Mouse (Mus musculus) embryonic facial prominence, embryonic 14.5 days (tissue): ENCODE data around the gene Tmem117. TPM values are rescaled to one million over a fixed set of nuclear protein-coding genes. Genes with fewer than 3 reads are reported as not detected.

Experiments used
- ATAC-seq: fragments of 200-750 bp; cut with Nextera tagmentation; 2 replicates; pipeline ENCODE4 v1.8.0; 2017; ENCODE audit warnings: low read depth, moderate number of reproducible peaks, moderate TSS enrichment
- DNase-seq: peaks from one replicate; pipeline ENCODE4 v3.0.0-alpha.2; 2015; ENCODE audit warnings: low spot score
- H3K27ac ChIP-seq: fragments of 300-500 bp; sonication (generic); replicated peaks from 2 replicates; pipeline ENCODE4 v1.5.1; 2014; ENCODE audit warnings: low read depth, mild to moderate bottlenecking, low read length, moderate library complexity
- H3K27me3 ChIP-seq: fragments of 300-500 bp; sonication (generic); replicated peaks from 2 replicates; pipeline ENCODE4 v1.6.1; 2014; ENCODE audit warnings: low read length; ENCODE audit not compliant: control insufficient read depth, insufficient read depth
- H3K36me3 ChIP-seq: fragments of 300-500 bp; sonication (generic); 2 replicates; pipeline ENCODE4 v1.6.1; 2014; ENCODE audit warnings: low read length, mixed read lengths; ENCODE audit not compliant: control insufficient read depth, insufficient read depth
- H3K4me1 ChIP-seq: fragments of 300-500 bp; sonication (generic); 2 replicates; pipeline ENCODE4 v1.6.1; 2014; ENCODE audit warnings: antibody characterized with exemption, low read length; ENCODE audit not compliant: control insufficient read depth, insufficient read depth
- H3K4me2 ChIP-seq: fragments of 300-500 bp; sonication (generic); 2 replicates; pipeline ENCODE4 v1.6.1; 2014; ENCODE audit warnings: low read depth, mild to moderate bottlenecking, low read length, moderate library complexity, mixed read lengths
- H3K4me3 ChIP-seq: fragments of 300-500 bp; sonication (generic); 2 replicates; pipeline ENCODE4 v1.5.1; 2014; ENCODE audit warnings: low read depth, mild to moderate bottlenecking, low read length
- H3K9ac ChIP-seq: fragments of 300-500 bp; sonication (generic); 2 replicates; pipeline ENCODE4 v1.6.1; 2014; ENCODE audit warnings: low read depth, mild to moderate bottlenecking, low read length, moderate library complexity, mixed read lengths
- H3K9me3 ChIP-seq: fragments of 300-500 bp; sonication (generic); 2 replicates; pipeline ENCODE4 v1.6.1; 2016; ENCODE audit warnings: low read length; ENCODE audit not compliant: control insufficient read depth
- WGBS: fragments of 180-500 bp; shearing (Covaris S2); extraction: QIAGEN DNeasy Blood & Tissue Kit; methylation state at CpG from one replicate; pipeline ENCODE4 v1.1.7; 2014; 5-methylcytosine and 5-hydroxymethylcytosine counted together
- polyA plus RNA-seq: library from polyadenylated mRNA; unstranded; fragments of >200 nt; fragmentation: Nextera tagmentation; extraction: Ambion mirVana; gene quantifications from 2 replicates; pipeline ENCODE4 v1.2.1, GENCODE M21; 2014

Tmem117 gene
- polyA plus RNA-seq, 1 experiment from 2014 or later = 11.1 TPM

- Histone ChIP-seq H3K27me3 (no peaks in the 10 kb centered on the region), H3K27ac (no peak overlapping the region), H3K4me3 (no peak overlapping the region), H3K4me1 (no peaks in the 10 kb centered on the region), H3K36me3 (no peaks in the 10 kb centered on the region), H3K9me3 (no peaks in the 10 kb centered on the region), H3K9ac (no peak overlapping the region), H3K4me2 (no peak overlapping the region)
- 14% methylated on average over 4 of the region's 4 CpGs for WGBS
- ATAC-seq = peak; percentile 62; the same call in 1 of the 2 replicates
- peak; percentile 75 for DNase-seq
Observed at GRCm38 (mm10) chr15:94769227-94769626, 140.2 kb downstream of the Tmem117 start.

GRCm38 (mm10) chr15:94770832-94771578, 142.0 kb downstream of the Tmem117 start:
- no peak overlapping the region for H3K4me2 ChIP-seq
- DNase-seq (no peak), ATAC-seq (no peak)
- no peaks in the 10 kb centered on the region for H3K36me3 ChIP-seq
- no peak overlapping the region for H3K9ac ChIP-seq
- WGBS = 77% methylated on average over 7 of the region's 7 CpGs
- H3K27ac ChIP-seq = no peak overlapping the region
- no peaks in the 10 kb centered on the region for H3K9me3 ChIP-seq
- H3K4me1 ChIP-seq = no peaks in the 10 kb centered on the region
- no peak overlapping the region for H3K4me3 ChIP-seq
- H3K27me3 ChIP-seq = no peaks in the 10 kb centered on the region

DNA sequence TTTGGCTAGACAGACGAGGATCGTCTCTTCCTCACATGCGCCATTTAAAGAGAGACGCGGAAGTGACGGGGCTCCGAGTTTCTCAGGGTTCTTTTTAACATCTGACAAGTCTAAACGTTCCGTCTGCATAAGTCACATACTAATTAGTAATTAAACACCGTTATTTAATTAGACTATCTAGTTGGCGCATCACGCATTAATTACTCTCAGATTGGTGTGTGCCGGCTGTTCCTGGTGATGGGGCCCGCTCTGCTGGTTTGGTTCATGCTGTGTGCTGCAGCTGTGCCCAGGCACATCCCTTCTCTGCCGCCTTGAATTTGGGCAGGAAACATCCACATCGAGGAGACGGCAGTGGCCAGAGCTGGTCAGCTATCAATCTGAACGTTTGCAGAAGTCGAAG, 142.7 kb downstream of the Tmem117 start:
- Histone ChIP-seq H3K27ac (no peak overlapping the region), H3K9me3 (no peaks in the 10 kb centered on the region), H3K27me3 (no peaks in the 10 kb centered on the region), H3K4me2 (no peak overlapping the region), H3K9ac (no peak overlapping the region), H3K4me1 (no peaks in the 10 kb centered on the region; the same call in 1 of the 2 replicates), H3K36me3 (no peaks in the 10 kb centered on the region), H3K4me3 (no peak overlapping the region)
- DNase-seq (no peak), ATAC-seq (no peak)
- 84% methylated on average over 19 of the region's 19 CpGs for WGBS

DNA sequence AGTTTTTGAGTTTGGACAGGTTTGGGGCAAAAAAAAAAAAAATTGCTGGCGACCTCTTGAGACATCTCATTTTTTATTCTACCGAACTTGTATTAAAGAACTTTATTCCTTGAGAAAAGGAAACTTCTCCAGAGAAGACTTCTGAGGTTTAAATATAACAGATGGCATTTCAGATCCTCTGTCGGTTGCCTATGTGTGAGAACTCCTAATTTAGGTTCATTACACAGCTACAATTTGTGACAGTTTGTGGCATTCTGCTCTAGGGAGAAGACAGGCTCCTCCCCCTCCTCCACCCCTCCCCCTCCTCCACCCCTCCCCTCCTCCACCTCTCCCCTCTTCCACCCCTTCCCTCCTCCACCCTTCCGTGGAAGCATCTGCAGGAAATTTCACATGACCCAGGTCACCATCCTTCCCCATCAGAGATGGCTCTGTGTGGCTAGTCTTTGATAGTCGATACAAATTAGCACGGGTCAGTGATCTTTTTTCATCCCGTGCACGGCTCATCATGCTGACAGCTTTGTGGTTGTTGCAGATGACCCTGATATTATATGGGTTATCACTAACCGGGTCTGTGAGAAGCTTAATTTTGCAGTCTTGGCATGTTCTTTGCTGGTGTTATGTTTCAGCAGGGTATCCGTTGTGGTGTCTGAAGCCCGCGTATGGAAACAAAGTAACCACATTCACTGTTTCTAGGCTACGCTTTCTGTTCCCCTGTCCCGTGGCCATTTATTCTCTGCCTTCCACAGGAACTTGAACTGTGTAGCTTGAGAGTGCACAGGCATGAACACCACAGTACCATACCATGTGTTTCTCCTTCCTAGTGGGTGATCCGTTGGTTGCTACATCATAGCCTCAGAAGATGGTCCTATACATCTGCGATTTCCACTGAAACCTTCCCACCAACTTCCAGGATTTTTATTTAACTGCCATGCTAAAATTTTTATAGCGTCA, 147.4 kb downstream of the Tmem117 start:
- H3K4me2 ChIP-seq = peak overlapping the region; percentile 27
- no peaks in the 10 kb centered on the region for H3K36me3 ChIP-seq
- DNase-seq (peak; percentile 68), ATAC-seq (peak; percentile 47; the same call in 1 of the 2 replicates)
- no peak overlapping the region for H3K4me3 ChIP-seq
- no peaks in the 10 kb centered on the region; the same call in 1 of the 2 replicates for H3K4me1 ChIP-seq
- H3K27me3 ChIP-seq = no peaks in the 10 kb centered on the region
- no peaks in the 10 kb centered on the region for H3K9me3 ChIP-seq
- H3K27ac ChIP-seq = no peak overlapping the region
- no peak overlapping the region for H3K9ac ChIP-seq
- WGBS = 35% methylated on average over 17 of the region's 17 CpGs

- 70% methylated on average over 1 of the region's 1 CpGs for WGBS
- no peak overlapping the region for H3K9ac ChIP-seq
- H3K4me1 ChIP-seq = no peaks in the 10 kb centered on the region; the same call in 1 of the 2 replicates
- no peak overlapping the region for H3K4me3 ChIP-seq
- H3K9me3 ChIP-seq = no peaks in the 10 kb centered on the region
- H3K36me3 ChIP-seq = no peaks in the 10 kb centered on the region
- no peaks in the 10 kb centered on the region for H3K27me3 ChIP-seq
- no peak overlapping the region for H3K4me2 ChIP-seq
- H3K27ac ChIP-seq = no peak overlapping the region
- ATAC-seq = no peak
- no peak for DNase-seq
Observed at GRCm38 (mm10) chr15:94781556-94781955, 152.5 kb downstream of the Tmem117 start.

DNA sequence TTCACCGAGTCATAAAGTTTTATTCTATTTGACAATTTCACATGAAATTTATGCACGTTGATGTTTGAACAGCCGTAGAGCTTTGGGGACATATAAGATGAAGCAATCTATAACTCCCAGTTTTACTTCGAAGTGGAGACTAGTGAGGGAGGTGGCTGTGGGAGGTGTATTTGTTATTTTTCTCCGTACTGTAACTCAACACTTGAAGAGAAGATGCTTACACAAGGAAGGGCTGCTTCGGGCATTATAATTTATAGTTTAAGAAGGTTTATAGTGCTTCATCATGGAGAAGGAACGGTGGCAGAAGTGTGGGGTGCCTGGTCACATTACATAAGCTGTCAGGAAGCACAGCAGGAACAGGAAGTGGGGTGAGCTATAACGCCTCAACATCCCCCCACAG, 164.4 kb downstream of the Tmem117 start:
- Histone ChIP-seq H3K27ac (no peak overlapping the region), H3K9me3 (no peaks in the 10 kb centered on the region), H3K9ac (no peak overlapping the region), H3K4me2 (no peak overlapping the region), H3K4me1 (no peaks in the 10 kb centered on the region), H3K4me3 (no peak overlapping the region), H3K36me3 (no peaks in the 10 kb centered on the region), H3K27me3 (no peaks in the 10 kb centered on the region)
- ATAC-seq (no peak), DNase-seq (no peak)
- WGBS = 84% methylated on average over 8 of the region's 8 CpGs

DNA sequence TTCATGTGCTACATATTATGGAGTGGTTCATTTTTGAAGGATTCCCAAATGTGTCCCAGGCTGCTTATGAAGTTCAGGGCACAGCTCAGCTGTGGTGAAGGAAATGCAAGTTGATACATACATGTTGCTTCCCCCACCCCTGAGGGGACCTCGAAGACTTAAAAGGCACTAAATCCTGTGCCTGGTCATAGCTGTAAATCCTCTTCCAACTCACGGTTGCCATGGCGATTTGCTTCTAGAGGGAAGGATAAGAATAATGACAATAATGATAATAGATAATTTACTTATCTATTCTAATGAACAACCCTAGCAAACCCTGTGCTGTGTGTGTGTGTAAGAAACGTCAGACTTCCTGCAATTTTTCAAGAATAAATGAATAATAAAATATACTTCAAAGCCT, 166.5 kb downstream of the Tmem117 start:
- no peak overlapping the region for H3K27ac ChIP-seq
- no peaks in the 10 kb centered on the region for H3K36me3 ChIP-seq
- ATAC-seq = no peak
- H3K4me2 ChIP-seq = no peak overlapping the region
- H3K9me3 ChIP-seq = no peaks in the 10 kb centered on the region
- no peak for DNase-seq
- H3K27me3 ChIP-seq = no peaks in the 10 kb centered on the region
- WGBS = 74% methylated on average over 4 of the region's 4 CpGs
- no peak overlapping the region for H3K9ac ChIP-seq
- H3K4me1 ChIP-seq = no peaks in the 10 kb centered on the region
- H3K4me3 ChIP-seq = no peak overlapping the region

DNA sequence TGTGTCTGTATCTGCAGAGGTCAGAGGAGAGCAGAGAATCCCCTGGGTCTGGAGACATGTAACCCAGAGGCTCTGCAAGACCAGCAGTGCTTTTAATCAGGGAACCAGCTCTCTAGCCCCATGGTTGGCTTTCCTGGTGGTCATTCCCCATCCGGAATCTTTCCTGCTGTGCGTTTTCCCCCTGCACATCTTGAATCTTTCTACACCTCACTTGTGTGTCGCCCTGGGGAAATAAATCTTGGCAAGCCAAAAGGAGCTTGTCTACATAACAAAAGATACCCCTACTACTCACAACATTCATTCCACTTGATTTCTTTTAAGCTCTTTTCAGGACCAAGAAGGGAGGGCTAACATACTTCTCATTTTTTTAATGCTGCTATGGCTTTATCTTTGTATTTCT, 169.2 kb downstream of the Tmem117 start:
- H3K27me3 ChIP-seq = no peaks in the 10 kb centered on the region
- H3K36me3 ChIP-seq = no peaks in the 10 kb centered on the region
- DNase-seq (peak; percentile 39), ATAC-seq (no peak)
- WGBS = 35% methylated on average over 3 of the region's 3 CpGs
- no peaks in the 10 kb centered on the region for H3K9me3 ChIP-seq
- H3K4me2 ChIP-seq = no peak overlapping the region
- H3K27ac ChIP-seq = no peak overlapping the region
- no peak overlapping the region for H3K4me3 ChIP-seq
- no peak overlapping the region for H3K9ac ChIP-seq
- no peaks in the 10 kb centered on the region for H3K4me1 ChIP-seq
